Mouse (Mus musculus): ENCODE measurements at regions not wholly inside any gene's neighbourhood (a gene's known extent, or its start where the extent isn't known, plus 50 kb on each side); places are given as distances from the start of the nearest gene placed in this dataset.

DNA sequence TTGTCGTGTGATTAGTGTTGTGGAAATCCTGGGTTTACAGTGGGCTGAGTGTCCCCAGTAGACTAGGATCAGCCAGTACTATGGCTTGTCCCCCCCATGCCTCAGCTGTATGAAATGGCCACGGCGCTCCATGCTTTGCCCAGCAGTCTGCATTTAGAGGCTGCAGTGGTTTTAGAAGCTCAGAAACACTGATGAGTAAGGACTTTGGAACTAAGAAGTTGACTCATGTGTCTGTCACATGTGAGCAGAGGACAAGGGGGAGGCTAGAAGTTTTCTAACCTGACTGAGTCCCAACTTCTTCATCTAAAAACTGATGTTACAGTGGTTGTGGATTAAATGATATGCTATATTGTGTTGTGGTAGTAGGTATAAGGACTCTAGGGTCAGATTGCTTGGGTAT is 371.5 kb downstream of the Bckdhb start:
- no peak for DNase-seq

DNA sequence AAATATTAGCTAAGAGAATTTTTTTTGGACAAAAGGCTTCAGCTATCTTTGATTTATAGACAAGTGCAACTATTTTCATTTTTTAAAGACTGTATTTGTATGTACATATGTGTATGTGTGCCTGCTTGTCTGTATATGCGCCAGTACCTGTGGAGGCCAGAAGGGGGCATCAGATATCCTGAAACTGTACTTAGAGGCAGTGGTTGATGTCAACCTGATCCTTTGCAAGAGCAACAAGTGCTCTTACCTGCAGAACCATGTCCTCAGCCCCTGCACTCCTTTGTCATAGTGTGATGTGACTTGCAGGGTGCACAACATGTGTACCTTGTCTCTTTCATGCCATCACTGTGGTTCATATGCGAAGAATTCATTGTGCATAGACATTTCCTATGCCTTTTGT is 379.5 kb downstream of the Bckdhb start:
- DNase-seq: no peak

DNA sequence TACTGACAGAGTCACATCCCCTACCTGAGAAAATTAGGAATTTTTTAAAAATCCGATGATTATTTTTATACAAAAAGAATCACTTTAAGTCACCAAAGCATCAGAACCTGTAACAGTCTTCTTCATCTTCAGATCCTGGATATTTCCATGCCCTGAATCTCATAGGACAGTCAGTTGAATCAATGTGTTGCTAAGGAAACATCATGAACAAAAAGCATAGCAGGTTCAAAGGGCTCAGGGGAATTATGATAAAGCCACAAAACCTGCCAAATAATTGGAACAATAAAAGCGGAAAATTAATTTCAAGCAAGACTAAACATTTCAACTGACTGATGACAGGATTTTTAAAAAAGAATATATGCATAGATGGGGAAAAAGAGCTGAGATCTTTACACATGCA is 393.9 kb downstream of the Bckdhb start:
- DNase-seq: no peak

DNA sequence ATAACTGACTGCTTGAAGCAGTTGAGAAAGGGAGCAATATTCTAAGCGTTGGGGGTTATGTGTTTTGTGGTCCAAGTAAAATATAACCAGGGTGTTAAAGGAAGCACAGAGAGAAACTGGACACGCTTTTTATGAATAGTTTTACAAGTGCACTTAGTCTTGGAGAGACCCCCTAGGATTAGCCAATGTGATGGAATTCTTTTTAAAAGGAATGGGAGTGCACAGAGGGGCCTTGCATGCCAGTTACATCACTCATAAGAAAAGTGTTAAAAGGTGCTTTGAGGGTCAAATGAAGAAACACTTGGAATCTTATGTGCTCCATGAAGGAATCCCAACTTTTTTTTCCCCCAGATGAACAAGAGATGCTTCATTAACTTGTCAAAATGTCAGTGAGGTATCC is 394.4 kb downstream of the Bckdhb start:
- DNase-seq: no peak

DNA sequence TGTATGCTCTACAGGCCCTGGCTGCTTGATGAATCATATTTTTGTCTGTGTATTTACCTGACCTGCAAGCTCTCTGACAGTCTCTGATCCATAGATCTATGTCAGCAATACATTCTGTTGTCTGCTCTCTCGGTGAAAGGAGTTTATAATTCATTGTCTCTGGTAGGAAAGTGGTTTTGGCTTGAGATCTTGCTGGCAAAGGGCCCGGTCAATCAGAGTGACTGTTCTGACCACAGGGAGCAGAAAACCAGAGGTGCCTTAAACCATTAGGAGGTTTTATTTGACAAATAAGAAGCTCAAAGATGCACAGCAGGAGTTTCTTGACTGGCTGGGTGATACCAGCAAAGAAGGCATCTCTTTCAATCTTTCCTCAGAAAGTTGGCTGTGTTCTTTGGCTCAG is 398.2 kb downstream of the Bckdhb start:
- no peak for DNase-seq

DNA sequence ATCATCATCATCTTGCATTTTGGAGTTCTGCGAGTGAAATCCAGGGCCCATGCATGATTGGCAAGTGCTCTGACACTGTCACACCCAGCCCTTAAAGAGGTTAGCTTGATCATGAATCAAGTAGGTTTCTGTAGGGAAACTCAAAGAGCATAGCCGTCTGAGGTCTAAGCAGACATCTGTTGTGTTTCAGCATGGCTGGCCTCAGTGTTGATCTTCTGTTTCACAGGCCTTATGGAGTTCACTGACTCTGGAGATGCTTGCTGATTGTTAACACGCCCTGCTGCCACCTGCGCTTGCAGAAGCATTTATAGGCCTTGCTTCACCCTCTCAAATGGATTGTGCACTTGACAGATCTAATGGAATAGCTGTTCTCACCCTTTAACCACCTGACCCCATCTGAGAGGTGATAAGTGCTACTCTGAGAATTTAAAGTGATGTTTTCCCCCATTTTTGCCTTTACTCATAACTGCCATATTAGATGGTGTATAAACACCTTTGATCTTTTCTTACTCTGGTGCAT is 406.2 kb downstream of the Bckdhb start:
- DNase-seq: no peak

DNA sequence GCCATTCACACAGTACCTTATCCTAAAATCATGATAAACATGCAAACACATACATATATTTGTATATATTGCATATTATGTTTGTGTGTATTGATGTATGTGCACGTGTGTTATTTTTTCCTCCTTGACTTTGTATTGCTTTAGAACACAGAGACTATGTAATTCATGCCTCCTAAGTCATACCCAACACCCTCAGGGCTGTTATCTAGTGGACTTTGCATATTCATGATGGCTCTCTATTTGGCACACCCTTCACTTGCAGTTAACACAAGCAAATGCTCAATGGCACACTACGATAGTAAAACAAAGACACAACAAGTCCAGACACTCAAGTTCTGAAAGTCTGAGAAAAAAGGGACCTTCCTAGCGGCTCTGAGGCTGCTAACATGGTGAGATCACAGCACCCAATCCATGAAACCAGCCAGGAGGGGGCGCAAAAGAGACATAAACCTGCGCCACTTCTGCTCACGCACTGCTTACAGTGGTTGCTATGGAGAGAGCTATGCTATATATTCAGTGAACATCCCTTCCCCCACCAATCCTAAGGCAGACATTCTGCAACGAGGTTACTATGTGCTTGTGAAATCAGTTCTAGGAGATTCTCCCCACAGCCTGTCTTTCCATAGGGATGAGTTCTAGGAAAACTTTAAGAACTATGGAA is 418.6 kb downstream of the Bckdhb start:
- DNase-seq: peak; percentile 49

DNA sequence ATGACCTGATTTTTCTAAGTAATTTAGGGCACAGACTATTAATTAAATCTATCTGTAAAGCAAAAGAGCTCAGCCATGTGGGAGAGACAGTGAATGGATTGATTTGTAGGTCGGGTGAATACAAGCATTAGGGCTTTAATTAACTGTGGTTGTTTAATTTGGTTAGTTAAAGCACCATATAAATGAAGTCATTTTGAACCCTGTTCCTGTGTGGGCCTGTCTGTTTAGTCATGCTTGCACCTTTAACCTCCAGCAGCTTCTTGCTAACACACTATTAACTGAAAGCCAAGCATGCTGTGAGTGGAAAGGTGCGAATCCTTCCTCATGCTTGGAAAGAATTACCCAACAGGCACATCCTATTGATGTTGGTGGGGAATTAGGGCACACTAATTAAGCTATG is 425.3 kb downstream of the Bckdhb start:
- no peak for DNase-seq

DNA sequence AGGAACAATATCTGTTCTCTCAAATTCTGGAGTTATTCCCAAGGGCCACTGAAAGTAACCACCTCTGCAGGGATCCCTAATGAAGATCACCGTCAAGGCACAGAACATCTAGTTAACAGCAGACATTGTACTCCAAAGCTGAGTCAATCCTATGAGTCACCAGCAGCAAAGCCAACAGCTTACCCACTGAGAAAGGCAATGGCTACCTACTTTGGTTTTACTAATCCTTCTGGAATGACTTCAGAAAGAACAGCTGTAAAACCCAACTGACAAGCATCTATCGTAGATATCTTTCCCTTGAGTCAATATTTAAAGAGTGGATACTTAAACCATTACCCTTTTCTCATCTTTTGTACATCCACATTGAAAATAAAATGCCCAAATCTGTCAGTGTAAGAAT is 429.5 kb downstream of the Bckdhb start:
- DNase-seq: no peak

DNA sequence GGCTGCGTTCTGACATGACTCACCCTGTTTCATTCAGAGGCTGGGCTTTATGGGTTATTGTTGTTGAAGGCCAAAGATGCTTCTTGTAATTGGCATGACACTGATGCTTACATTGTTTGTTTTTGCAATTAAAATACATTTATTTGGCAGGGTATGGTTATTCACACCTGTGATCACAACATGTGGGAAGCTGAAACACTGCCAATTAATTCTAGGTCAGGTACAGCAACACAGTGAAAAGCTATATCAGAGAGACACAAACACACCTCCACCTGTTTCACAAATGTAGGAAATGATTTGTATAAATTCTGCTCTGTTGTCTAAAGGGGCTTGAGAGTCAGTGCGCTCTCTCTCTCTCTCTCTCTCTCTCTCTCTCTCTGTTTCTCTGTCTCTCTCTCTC is 431.2 kb downstream of the Bckdhb start:
- no peak for DNase-seq

DNA sequence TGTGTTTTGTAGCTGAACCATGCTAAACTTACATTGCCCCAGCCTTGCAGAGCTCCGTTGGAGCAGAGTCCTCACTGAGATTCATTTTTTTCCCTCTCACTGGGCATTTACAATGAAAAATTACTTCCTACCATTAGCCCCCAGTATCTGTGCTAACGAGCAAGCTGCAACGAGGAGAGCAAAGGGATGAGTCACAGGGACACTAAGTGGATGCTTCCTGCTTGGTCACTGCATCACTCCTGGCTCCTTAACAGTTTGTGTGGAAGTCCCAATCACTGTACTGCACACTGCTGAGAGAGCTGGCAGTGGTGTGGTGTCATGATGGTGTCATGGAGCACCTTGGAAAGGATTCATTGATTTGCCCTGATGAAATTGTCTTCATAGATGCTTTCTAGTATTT is 434.9 kb downstream of the Bckdhb start:
- no peak for DNase-seq

DNA sequence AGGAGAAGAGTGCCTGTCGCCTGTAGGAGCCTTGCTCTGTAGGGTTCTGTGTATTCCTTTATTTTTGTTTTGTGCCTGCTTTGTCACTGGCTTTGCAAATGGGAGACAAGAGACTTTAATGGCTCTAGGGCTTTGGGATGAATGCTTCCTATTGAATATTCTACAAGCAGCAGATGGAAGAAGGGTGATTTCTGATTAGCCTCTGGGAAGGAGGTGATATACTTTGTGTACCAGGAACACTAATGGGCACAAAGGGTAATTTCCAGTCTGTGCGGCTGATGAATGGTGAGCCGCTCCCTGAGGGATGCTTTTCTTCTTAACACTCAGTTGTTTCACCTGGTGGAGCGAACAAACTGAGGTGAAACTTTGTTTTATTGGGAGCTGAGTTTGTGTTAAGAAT is 435.5 kb downstream of the Bckdhb start:
- no peak for DNase-seq

DNA sequence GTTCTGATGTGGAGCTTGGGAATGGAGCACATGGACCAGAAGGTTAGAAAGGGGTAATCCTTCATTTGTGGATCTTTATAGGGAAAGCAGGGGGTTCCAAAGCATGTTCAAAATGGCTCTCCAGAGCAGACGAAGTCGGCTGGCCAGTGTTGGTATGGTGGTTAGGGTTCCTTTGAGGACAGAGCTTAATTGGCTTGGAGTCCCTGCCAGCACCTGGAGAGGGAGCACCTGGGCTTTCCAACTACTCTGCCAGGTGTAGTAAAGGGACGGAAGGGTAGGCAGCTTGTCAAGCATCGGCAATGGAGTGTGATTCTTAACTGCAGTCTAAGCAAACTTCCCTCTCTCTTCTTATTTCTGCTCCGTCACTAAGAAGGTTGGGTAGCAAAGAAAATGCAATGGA is 438.5 kb downstream of the Bckdhb start:
- no peak for DNase-seq

DNA sequence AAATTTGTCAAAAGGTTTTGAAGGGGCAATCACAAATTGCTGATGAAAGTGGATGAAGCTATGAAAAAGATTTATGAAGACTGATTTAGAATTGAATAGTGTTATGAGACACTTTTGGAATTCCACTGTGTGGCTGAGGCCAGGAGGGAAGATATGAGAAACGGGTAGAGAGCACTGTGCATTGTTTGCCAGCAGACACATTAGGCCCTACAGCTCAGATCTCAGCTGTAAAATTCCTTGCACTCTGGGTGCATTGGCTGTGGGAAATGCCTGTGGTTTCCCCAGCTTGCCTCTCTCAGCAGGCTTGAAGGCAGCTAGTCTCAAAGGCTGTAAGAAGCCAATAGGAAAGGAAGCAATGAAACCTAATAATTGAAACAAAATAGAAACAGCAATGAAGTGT is 444.3 kb downstream of the Bckdhb start:
- no peak for DNase-seq

DNA sequence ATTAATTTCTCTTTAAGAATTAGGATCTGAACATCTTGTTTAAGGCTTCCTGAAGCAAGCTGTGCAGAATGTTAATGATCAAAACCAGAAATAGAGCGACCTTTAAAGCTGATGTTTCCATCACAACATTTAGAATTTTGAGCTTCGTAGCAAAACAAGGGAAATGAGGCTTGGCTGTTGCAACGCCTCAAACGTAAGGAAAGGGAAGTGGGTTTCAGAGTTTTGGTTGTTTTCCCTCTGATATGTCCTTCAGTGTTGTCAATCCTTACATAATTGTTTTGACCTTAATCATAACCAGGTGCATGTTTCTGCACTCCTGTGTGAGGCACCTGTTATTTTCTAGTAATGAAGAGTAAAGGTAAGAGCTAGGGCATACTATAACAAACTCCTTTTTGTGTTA is 445.3 kb downstream of the Bckdhb start:
- no peak for DNase-seq

DNA sequence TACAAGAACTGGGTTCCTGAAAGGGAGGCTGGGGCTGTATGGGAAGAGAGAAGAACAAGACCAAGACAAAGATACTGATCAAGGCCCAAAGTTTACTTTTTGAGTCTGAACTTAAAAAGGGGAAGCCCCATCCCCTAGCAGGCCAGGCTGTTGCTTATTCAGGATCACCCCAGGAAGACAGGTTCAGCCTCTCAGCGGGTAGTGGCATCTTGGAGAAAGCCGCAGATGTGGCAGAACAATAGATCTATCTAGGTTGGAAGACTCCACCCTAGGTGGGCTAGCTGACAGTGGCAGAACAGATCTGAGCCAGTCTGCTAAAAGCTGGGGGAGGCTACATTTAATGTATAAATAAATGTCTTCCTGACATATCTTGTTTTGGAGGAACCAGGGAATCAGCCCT is 450.8 kb downstream of the Bckdhb start:
- DNase-seq: no peak

DNA sequence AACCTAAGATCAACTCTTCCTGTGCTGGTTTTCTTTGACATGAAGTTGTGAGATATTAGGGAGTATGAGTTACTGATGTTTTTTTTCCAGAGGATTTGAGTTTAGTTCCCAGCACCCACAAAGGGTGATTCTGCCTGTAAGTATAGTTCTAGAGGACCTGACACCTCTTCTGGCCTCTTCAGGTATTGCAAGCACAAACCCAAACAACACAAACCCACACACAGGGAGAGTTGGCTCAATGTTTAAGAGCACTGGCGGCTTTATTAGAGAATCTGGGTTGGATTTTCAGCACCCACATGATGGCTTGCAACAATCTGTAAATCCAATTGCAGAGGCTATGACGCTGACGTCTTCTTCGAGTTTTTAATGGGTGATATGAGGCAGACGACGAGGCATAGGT is 451.7 kb downstream of the Bckdhb start:
- DNase-seq: no peak

DNA sequence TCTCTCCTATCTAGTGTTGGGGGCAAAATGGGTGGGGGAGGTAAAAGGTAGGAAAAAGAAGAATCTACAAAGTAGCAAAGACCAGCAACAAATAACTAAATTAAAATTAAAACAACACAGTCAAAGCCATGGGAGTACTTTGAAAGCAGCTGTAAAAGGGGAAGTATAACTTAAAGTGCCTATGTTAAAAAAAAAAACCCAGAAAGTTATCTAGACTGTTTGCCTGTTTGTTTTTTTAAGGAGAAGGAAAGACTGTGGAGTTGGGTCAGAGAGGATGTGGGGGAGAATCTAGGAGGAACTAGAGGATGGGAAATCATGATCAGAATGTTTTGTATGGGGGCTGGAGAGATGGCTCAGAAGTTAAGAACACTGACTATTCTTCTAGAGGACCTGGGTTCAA is 457.0 kb downstream of the Bckdhb start:
- no peak for DNase-seq

DNA sequence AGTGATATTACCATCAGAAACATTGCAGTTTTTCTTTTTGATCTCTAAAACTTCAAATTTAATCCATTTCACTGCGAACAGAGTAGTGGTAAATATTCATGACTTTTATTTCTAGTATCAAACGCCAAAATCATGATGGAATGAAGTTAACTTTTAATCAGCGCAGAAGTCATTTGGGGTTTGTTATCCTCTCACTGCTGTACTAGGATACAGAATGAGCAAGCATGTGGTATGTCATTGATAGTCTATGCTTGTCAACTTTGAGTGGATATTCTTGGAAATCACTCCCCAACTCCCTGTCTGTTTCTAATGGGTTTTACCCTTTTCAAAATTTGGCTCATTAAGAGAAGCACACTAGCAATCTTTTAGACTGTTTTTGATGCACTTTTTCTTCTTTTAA is 464.9 kb downstream of the Bckdhb start:
- no peak for DNase-seq

DNA sequence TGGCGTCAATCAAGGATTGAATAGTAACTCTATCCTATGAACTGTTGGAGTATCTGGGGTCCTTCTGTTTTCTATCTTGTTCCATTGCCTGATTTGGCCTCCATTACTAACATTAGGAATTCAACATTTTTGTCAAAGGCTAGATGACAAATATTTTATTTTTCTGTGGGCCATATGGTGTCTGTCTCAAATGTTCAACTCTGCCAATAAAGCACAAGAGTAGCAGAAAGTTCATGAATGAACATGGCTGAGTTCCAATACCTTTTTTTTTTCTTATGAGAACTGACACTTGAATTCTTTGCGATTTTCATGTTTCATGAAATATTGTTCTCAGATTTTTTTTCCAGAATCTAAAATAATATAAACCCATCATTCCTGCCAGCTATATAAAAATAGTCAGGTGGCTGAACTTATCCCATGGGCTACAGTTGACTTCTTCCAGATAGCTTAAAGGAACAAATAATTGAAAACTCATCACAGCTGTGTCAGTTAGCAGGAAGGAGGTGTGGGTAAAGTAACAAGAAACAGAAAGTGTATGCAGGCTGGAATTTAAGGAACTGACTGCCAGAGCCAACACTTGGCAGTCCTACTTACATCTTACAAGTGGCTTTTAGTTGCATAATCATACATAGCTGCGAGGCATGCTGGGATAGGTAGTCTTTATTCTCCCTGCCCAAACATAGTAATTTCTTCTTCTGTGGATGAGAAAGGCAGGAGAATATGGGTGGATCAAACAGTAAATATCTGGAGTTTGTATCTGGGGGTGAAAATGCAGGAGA is 469.8 kb downstream of the Bckdhb start:
- DNase-seq: no peak

DNA sequence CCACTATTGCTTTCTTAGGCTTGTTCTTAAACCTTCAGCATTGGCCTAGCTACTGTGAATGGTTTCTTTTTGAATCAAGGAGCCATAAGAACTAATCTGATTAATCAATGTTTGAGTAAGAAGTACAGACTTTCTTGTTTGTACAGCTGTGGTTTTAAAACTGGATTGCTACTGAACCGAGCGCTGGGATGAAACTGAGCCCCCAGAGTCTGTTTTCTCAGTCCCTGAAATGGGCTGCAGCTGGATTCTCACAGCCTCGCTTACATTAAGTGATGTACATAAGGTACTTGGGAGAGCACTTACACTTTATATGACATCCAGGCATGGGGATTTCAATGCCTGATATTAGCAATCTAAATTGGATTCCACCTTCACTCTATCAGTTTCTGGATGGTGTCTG is 474.5 kb downstream of the Bckdhb start:
- DNase-seq: no peak

DNA sequence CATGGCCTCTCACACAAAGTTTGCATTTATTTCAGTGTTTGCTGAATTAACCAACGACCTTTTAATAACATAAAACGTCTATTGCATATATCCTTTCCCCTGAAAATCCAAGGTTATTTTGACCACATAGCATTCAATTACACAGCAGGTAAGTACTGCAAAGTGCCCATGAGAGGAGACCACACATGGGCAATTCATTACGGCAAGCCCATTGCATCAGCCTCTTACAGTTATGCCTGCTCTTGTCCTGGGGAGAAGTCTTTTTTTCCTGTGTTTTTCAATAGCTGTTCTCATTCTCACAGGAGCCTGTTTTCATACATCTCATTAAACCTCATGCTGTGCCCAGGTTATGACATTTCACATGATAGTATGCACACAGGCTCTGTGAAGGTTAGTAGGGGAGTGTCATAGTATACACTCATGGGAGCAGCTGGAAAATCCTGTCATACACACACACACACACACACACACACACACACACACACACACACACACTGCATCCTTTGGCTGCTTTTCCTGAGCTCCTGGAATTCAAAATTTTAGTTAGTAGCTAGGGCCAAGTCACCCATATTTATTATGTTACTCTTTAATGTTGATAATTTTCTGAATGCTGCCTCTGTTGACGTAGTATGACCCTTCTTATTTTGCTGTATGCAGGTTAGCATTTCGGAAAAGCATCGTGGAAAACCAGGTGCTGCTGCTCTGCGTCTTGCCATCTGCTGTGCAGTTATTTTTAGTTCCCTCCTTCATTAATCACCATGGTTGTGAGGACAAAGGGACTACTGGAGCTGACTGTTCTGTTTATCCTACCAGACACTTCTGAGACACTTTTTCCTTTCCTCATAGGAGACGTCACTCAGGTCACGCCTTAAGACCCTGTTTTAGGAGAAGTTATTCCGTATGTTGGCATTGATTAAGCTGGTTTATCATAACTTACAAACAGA is 483.6 kb downstream of the Bckdhb start:
- no peak for DNase-seq

All from thymus, postnatal 14 days (tissue).